Mouse (Mus musculus): ENCODE results near the gene Nupl1. TPM values are rescaled to one million over a fixed set of nuclear protein-coding genes. Genes with fewer than 3 reads are reported as not detected.

Gene Nupl1
- total RNA-seq (2021) (not detected), polyA plus RNA-seq (2012; rRNA removed) (0.15 TPM in 1 of 2 replicates, not detected in the other)
- long read RNA-seq, partial matches to known transcripts = 4 of 4 reads
- long read RNA-seq, other reads (novel, unspliced or antisense) = 0 of 4 reads

DNA sequence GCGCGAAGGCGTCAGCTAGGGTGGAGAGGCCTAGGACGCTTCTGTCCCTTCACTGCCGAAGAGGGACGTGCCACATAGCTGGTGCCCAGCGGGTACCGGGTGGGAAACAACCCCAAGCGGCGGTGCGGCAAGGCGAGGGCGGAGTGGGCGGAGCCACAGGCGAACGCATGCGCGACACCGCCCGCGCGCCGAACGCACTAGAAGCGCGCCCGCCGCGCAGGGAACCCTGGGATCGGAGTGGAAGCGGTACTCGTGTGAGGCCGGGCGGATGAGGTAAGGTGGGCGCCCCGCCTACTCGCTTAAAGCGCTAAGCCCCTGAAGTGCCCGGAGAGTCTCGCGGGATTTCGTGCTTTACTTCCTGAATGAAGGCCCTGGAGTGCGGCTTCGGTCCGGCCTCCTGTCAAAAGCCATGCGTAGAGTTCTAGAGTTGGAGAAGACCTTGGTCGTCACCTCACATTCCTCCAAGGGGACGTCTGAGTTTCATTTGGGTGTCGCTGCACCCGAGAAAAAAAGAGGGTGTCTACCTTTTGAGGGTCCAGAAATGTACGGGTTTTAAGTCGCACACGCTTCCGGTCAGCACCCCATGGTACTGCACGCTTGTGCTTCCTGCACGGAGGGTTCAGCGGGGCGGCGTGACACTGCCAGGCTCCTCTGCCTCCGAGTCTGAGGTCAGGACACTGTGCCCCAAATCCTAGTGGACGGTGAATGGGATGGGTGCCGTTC lies at the start of gene Nupl1, which contains the start of gene Gm49336:
Nupl1 (minus strand) TSS at position 151 of the 723 bp plus-strand sequence.
Gm49336 (minus strand) TSS at position 227 of the 723 bp plus-strand sequence.
- H3K36me3 ChIP-seq (ENCODE audit: control insufficient read depth, insufficient read depth, low read length) = no peaks in the 10 kb centered on the region
- peak within 1 kb of the TSS; percentile 93 for H3K27ac ChIP-seq
- H3K4me1 ChIP-seq (ENCODE audit: control insufficient read depth, insufficient read depth, low read length) = no peaks in the 10 kb centered on the region; the same call in none of the 2 replicates
- TF ChIP-seq POLR2A (IDR thresholded peaks at IDR 0.05; ENCODE audit: insufficient read depth, low read depth, low read length) (peak; percentile 93), EP300 (IDR thresholded peaks at IDR 0.05; ENCODE audit: insufficient read depth, low read depth, low read length) (peak; percentile 60; the same call in 1 of the 2 replicates), CTCF (IDR thresholded peaks at IDR 0.05) (no peak)
- intact Hi-C loops (cut with DNase I) = loop anchor here (1.0 to 10.0 kb wide), 3 partner anchors 14 to 923 kb away; partner anchors contain the start of genes Mipep and Mtmr6
- under 1% methylated on average over 62 of the region's 62 CpGs for WGBS
- peaks cover 4% of the 10 kb centered on the region for H3K79me2 ChIP-seq (replicated peaks; ENCODE audit: control insufficient read depth, insufficient read depth, low read length)
- peak within 1 kb of the TSS; percentile 90 for H3K9ac ChIP-seq (ENCODE audit: low read depth, low read length)
- no peaks in the 10 kb centered on the region for H3K27me3 ChIP-seq (ENCODE audit: control insufficient read depth, insufficient read depth, low read length)
- peak; percentile 97 to 99 for DNase-seq
- H3K4me3 ChIP-seq = peak within 1 kb of the TSS; percentile 98

DNA sequence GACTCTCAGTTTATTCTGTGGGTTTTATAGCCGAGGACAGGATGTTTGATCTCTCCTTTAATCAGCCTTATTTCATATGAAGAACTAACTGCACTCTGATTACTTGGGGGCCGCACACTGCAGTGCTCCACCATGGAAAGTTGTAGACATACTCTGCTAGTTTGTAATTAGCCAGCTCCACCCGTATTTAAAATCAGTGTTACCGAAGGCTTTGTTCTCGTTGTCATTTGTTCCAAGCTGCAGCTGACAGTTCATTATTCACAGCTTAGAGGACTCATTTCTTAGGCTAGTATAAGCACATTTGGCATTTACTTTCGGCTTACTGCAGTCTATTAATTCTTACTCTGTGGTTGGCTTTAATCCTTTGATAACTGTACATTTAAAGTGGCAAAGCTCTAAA lies 49.8 kb upstream of the Nupl1 start:
- H3K36me3 ChIP-seq (ENCODE audit: control insufficient read depth, insufficient read depth, low read length) = no peaks in the 10 kb centered on the region; the same call in none of the 2 replicates
- H3K27ac ChIP-seq = no peak overlapping the region
- H3K79me2 ChIP-seq (replicated peaks; ENCODE audit: control insufficient read depth, insufficient read depth, low read length) = no peaks in the 10 kb centered on the region
- WGBS = 88% methylated on average over 6 of the region's 6 CpGs
- TF ChIP-seq POLR2A (IDR thresholded peaks at IDR 0.05; ENCODE audit: insufficient read depth, low read depth, low read length) = no peak
- H3K4me1 ChIP-seq (ENCODE audit: control insufficient read depth, insufficient read depth, low read length) = no peaks in the 10 kb centered on the region
- intact Hi-C loops (cut with DNase I) = no loop called here
- H3K4me3 ChIP-seq = no peak overlapping the region
- H3K9ac ChIP-seq (ENCODE audit: low read depth, low read length) = no peak overlapping the region
- no peak for DNase-seq
- no peaks in the 10 kb centered on the region for H3K27me3 ChIP-seq (ENCODE audit: control insufficient read depth, insufficient read depth, low read length)

DNA sequence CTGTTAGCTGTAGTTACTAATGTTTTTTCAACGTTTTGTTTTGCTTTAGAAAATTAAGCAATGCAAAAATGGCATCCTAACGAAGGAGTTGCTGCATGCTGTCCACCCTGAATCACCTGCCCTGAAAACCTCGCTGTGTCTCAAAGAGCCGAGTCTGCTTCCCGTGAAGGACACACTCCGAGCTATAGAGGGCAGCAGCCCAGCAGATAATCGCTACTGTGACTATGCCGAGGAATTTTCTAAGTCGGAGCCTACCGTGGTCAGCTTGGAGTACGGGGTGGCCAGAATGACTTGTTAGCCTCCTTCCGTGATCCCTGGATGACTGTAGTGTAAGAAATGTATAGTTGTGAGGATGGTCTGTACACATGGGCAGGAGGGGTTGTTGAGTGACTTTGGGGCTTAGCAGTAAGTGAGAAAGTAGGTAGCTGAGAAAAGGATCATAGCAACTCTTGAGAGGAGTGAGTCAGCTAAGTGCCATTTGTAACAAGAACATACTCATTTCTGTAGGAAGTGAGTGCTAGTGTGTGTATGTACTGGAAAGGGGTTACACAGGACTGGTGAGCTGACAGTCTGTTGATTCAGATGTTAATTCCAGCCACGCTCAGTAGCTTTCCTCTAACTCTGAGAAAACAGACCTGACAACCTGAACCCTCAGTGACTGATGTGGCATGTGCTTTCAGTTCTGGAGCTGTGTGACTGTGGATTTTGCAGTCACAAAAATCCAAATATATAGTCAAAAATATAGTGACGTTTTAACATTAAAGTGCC lies 49.2 kb upstream of the Nupl1 start:
- no peaks in the 10 kb centered on the region for H3K79me2 ChIP-seq (replicated peaks; ENCODE audit: control insufficient read depth, insufficient read depth, low read length)
- intact Hi-C loops (cut with DNase I) = no loop called here

GRCm38 (mm10) chr14:60295531-60295930 lies 44.3 kb upstream of the Nupl1 start:
- intact Hi-C loops (cut with DNase I) = no loop called here
- Histone ChIP-seq H3K79me2 (replicated peaks; ENCODE audit: control insufficient read depth, insufficient read depth, low read length) (no peaks in the 10 kb centered on the region), H3K4me3 (no peak overlapping the region), H3K27me3 (ENCODE audit: control insufficient read depth, insufficient read depth, low read length) (no peaks in the 10 kb centered on the region), H3K27ac (no peak overlapping the region), H3K4me1 (ENCODE audit: control insufficient read depth, insufficient read depth, low read length) (no peaks in the 10 kb centered on the region), H3K36me3 (ENCODE audit: control insufficient read depth, insufficient read depth, low read length) (no peaks in the 10 kb centered on the region; the same call in none of the 2 replicates), H3K9ac (ENCODE audit: low read depth, low read length) (no peak overlapping the region)
- no peak for DNase-seq
- TF ChIP-seq EP300 (IDR thresholded peaks at IDR 0.05; ENCODE audit: insufficient read depth, low read depth, low read length) (no peak), CTCF (IDR thresholded peaks at IDR 0.05) (no peak), POLR2A (IDR thresholded peaks at IDR 0.05; ENCODE audit: insufficient read depth, low read depth, low read length) (no peak)
- WGBS = 89% methylated on average over 1 of the region's 1 CpGs

More for the DNA sequence above, 49.2 kb upstream of the Nupl1 start:
- Histone ChIP-seq H3K4me3 (no peak overlapping the region), H3K27me3 (ENCODE audit: control insufficient read depth, insufficient read depth, low read length) (no peaks in the 10 kb centered on the region), H3K4me1 (ENCODE audit: control insufficient read depth, insufficient read depth, low read length) (no peaks in the 10 kb centered on the region), H3K36me3 (ENCODE audit: control insufficient read depth, insufficient read depth, low read length) (no peaks in the 10 kb centered on the region; the same call in none of the 2 replicates), H3K9ac (ENCODE audit: low read depth, low read length) (no peak overlapping the region), H3K27ac (no peak overlapping the region)
- TF ChIP-seq EP300 (IDR thresholded peaks at IDR 0.05; ENCODE audit: insufficient read depth, low read depth, low read length) (no peak), POLR2A (IDR thresholded peaks at IDR 0.05; ENCODE audit: insufficient read depth, low read depth, low read length) (no peak), CTCF (IDR thresholded peaks at IDR 0.05) (no peak)
- no peak for DNase-seq
- WGBS = 78% methylated on average over 14 of the region's 14 CpGs

GRCm38 (mm10) chr14:60290363-60290762 lies 39.1 kb upstream of the Nupl1 start:
- intact Hi-C loops (cut with DNase I) = no loop called here
- no peak overlapping the region for H3K4me3 ChIP-seq

More at GRCm38 (mm10) chr14:60290363-60290762, 39.1 kb upstream of the Nupl1 start:
- Histone ChIP-seq H3K27me3 (ENCODE audit: control insufficient read depth, insufficient read depth, low read length) (no peaks in the 10 kb centered on the region), H3K79me2 (replicated peaks; ENCODE audit: control insufficient read depth, insufficient read depth, low read length) (no peaks in the 10 kb centered on the region), H3K4me1 (ENCODE audit: control insufficient read depth, insufficient read depth, low read length) (no peaks in the 10 kb centered on the region), H3K36me3 (ENCODE audit: control insufficient read depth, insufficient read depth, low read length) (no peaks in the 10 kb centered on the region; the same call in 1 of the 2 replicates), H3K27ac (no peak overlapping the region), H3K9ac (ENCODE audit: low read depth, low read length) (no peak overlapping the region)
- DNase-seq = no peak
- WGBS = 78% methylated on average over 4 of the region's 4 CpGs
- TF ChIP-seq POLR2A (IDR thresholded peaks at IDR 0.05; ENCODE audit: insufficient read depth, low read depth, low read length) (no peak), EP300 (IDR thresholded peaks at IDR 0.05; ENCODE audit: insufficient read depth, low read depth, low read length) (no peak), CTCF (IDR thresholded peaks at IDR 0.05) (no peak)

Measured in heart, adult 2 months (tissue).